Mouse (Mus musculus): Measurements from ENCODE around the gene P2rx2.

The P2rx2 gene

GRCm38 (mm10) chr5:110342648-110343284, at the start of gene P2rx2:
Gene P2rx2 (minus strand): TSS chr5:110343212.
- peak in 1 of 2 experiments; percentile 30 for DNase-seq (ENCODE audit: low spot score in 2 of 2)

GRCm38 (mm10) chr5:110392727-110393126, 49.7 kb upstream of the P2rx2 start:
- peak in 1 of 2 experiments; percentile 45 for DNase-seq (ENCODE audit: low spot score in 2 of 2)

- no peak for DNase-seq (ENCODE audit: low spot score in 2 of 2)
Measured at GRCm38 (mm10) chr5:110390631-110391030, 47.6 kb upstream of the P2rx2 start.

GRCm38 (mm10) chr5:110387332-110387731, 44.3 kb upstream of the P2rx2 start:
- no peak for DNase-seq (ENCODE audit: low spot score in 2 of 2)

- DNase-seq (ENCODE audit: low spot score in 2 of 2) = peak; percentile 38 to 68
Measured at GRCm38 (mm10) chr5:110386371-110387330, 43.6 kb upstream of the P2rx2 start.

DNA sequence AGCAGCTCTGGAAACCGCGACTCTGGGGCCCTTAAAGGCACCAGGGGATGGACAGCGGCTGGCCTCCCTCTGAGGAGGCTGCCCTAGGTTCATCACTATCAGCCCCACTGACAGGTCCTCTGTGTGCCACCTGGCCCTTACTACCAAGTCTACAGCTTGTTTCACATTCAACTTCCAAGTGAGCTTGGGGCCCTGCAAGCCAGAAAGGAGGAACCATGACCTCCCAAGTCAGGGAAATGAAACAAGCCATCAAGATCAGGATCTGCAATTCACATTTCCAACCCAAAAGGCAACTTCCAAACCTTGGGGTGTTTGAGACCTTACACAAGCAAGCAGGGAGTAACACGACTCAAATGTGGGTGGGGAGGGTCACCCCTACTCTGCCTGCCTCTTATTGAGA, 42.3 kb upstream of the P2rx2 start:
- no peak for DNase-seq (ENCODE audit: low spot score in 2 of 2)

DNA sequence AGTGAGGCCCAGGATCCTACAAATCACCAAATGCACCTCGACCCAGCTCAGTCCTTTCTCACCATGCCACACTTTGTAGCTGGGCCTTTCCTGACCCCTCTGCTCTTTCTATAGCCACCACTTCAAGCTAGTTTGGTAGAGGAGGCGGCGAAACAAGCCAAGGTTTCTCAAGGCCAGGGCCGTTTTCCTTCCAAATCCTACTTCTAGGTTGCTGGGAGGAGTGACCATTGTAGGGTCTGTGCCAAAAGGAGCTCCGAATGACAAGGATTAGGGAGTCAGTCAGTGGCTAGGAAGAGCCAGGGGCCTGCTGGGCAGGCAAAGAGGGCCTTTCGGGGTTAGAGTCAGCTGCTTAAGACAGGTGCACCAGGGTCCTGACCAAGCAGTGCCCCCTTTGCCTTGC, 41.5 kb upstream of the P2rx2 start:
- DNase-seq (ENCODE audit: low spot score in 2 of 2) = no peak

GRCm38 (mm10) chr5:110379823-110380222, 36.8 kb upstream of the P2rx2 start:
- DNase-seq (ENCODE audit: low spot score in 2 of 2) = no peak

DNA sequence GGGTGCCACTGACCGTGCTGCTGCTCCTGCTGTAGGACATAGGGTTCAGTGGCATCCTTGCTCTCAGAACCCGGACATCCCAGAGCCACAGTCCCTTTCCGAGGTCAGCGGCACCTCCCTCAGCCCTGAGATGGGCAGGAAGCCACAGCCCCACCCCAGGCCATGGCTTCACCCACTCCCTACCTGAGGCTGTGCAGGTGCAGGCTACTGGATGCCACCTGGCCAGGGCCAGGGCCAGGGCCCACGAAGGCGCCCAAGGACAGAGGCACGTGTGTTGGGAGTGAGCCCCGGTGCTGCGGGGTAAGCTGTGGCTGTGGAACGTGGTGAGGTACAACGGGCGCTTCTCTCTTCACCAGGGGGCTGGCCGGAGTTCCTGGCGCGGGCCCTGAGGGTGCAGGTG, 36.1 kb upstream of the P2rx2 start:
- DNase-seq (ENCODE audit: low spot score in 2 of 2) = no peak

GRCm38 (mm10) chr5:110378181-110378583, 35.2 kb upstream of the P2rx2 start:
- no peak for DNase-seq (ENCODE audit: low spot score in 2 of 2)

DNA sequence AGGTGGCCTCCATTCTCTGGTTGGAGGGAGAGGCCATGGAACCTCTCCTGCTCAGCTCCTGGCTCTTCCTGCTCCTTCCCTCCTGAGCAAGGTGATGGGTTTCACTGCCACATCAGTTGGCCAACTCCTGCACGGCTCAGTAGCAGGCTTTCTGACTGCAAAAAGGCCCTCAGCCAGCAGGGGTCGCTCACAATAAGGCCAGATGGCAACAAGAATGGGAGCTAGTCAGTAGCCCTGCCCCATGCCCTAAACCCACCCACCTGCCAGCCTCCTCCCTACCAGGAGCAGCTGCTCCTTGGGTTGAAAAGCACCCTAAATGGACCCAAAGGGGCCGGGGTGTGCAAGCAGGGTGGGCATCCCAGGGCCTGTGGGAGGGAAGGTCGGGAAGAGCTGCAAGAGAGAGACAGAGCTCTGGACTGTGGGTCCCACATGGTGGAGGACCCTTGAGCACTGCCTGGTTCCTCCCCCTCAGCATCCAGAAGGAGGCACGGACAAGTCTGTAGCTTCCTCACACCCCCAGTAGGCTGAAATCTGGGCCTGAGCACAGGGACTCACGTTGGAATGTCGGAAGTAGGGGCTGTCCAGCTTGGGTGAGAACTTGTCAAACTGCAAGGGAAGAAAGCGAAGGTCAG, 33.9 kb upstream of the P2rx2 start:
- peak; percentile 64 to 85 for DNase-seq (ENCODE audit: low spot score in 2 of 2)

DNA sequence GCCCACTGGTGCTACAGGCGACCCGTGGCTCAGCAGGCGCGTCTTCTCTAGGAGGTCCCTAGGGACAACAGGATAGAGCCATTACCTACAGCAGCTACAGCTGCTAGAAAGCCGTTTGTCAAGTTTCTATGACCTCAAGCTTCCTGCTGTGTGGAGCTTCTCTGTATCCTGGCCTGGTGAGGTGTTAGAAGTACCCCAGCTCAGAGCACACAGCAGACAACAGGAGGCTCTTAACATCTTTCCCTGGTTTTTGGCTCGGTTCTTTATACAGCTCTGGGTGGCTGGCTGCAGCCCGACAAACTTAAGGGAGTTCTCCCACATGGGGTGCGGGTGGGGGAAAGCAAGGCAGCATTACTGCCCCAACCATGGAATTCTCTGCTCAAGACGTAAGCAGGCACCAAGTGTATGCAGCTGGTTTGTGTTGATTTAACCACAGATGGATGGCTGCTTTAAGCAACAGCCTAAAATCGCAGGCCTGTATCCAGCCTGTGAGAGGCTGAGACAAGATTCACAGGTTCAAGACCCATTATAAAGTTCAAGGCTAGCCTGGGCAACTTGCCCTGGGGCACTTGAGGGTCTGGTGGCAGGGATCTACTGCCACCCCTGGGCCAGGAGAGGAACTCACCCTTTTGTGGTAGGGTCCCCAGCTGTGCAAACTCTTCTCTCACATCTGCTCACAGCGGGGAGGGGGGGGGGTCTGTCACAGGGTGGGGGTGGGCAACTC, 21.0 kb upstream of the P2rx2 start:
- DNase-seq (ENCODE audit: low spot score in 2 of 2) = no peak

GRCm38 (mm10) chr5:110363179-110363821, 20.3 kb upstream of the P2rx2 start:
- peak; percentile 49 to 70 for DNase-seq (ENCODE audit: low spot score in 2 of 2)

DNA sequence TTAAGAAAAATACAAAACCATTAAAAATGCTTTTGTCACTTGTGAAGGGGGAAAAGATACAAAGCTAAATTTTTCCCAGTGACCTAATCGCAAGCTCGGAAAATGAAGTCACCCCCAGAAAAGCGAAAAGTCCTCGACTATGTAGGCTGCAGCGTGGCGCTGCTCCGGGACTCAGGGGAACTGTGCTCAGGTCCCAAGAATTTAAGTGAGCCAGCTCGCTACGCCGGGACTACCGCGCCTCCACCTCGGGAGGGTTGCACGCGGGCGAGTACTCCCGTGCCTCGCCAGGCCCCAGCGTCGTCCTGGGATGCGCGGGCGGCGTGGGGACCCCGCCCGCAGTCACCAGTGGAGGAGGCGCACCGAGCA, 19.8 kb upstream of the P2rx2 start:
- no peak for DNase-seq (ENCODE audit: low spot score in 2 of 2)

GRCm38 (mm10) chr5:110361465-110361864, 18.5 kb upstream of the P2rx2 start:
- no peak for DNase-seq (ENCODE audit: low spot score in 2 of 2)

DNA sequence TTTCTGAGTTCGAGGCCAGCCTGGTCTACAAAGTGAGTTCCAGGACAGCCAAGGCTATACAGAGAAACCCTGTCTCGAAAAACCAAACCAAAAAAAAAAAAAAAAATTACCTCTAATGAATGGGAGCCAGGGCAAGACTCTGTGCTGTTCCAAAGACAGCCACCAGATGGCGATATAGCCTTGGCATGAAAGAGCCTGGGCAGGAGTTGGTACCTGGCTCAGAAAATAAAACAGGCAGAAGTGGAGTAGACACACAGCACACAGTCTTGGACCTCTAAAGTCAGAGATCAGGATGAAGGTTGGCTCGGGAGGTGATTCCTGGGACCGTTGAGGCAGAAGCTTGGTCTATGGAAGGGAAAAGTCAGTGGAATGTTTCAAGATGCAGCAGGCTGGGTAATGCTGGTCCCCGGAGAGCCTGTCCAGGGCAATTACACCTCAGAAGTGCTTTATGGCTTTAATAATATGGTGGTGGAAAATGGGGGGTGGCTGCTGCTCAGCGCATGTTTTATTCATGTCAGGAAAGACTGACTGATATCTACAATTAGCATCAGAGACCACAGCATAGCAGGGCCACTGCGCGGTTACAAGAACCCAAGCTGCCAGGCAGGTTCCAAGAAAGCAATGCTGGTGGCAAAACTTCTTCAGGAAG, 14.6 kb upstream of the P2rx2 start:
- DNase-seq (ENCODE audit: low spot score in 2 of 2) = peak; percentile 79 to 90

DNA sequence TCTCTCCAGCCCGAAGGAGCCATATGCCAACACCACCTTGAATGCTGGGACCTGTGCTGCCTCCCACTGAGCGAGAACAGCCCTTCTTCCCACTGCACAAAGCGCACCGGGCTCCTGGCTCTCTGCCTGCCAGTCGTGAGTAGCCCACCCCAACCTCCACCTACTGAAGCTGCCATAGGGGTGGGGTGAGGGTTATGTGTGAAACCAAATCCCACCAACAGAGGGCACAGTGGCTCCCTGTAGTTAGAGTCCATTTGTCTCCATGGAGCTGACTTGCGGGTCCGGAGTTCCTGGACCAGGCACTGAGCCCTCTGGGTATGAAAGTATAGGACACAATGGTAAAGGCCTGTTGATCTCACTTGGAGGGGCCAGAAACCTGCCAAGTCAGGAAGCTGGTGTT, 11.7 kb upstream of the P2rx2 start:
- DNase-seq (ENCODE audit: low spot score in 2 of 2) = peak in 1 of 2 experiments; percentile 48

- no peak for DNase-seq (ENCODE audit: low spot score in 2 of 2)
Measured at GRCm38 (mm10) chr5:110347006-110347405, 4.0 kb upstream of the P2rx2 start.

GRCm38 (mm10) chr5:110345553-110345952, 2.5 kb upstream of the P2rx2 start:
- DNase-seq (ENCODE audit: low spot score in 2 of 2) = no peak

GRCm38 (mm10) chr5:110344524-110344923, 1.5 kb upstream of the P2rx2 start, which contains the start of gene Lrcol1:
Gene Lrcol1 (plus strand): TSS chr5:110344730.
- DNase-seq (ENCODE audit: low spot score in 2 of 2) = no peak

GRCm38 (mm10) chr5:110338792-110339191, 4.2 kb downstream of the P2rx2 start:
- DNase-seq (ENCODE audit: low spot score in 2 of 2) = no peak

All from cerebellum, postnatal 4 days (tissue).